Mouse (Mus musculus) embryonic facial prominence, embryonic 14.5 days (tissue): Measurements from ENCODE around the gene 1810024B03Rik. TPM values are rescaled to one million over a fixed set of nuclear protein-coding genes. Genes with fewer than 3 reads are reported as not detected.

Experiments
- ATAC-seq: fragments of 200-750 bp; cut with Nextera tagmentation; 2 replicates; pipeline ENCODE4 v1.8.0; 2017; ENCODE audit warnings: low read depth, moderate number of reproducible peaks, moderate TSS enrichment
- DNase-seq: peaks from one replicate; pipeline ENCODE4 v3.0.0-alpha.2; 2015; ENCODE audit warnings: low spot score
- H3K27ac ChIP-seq: fragments of 300-500 bp; sonication (generic); replicated peaks from 2 replicates; pipeline ENCODE4 v1.5.1; 2014; ENCODE audit warnings: low read depth, mild to moderate bottlenecking, low read length, moderate library complexity
- H3K27me3 ChIP-seq: fragments of 300-500 bp; sonication (generic); replicated peaks from 2 replicates; pipeline ENCODE4 v1.6.1; 2014; ENCODE audit warnings: low read length; ENCODE audit not compliant: control insufficient read depth, insufficient read depth
- H3K36me3 ChIP-seq: fragments of 300-500 bp; sonication (generic); 2 replicates; pipeline ENCODE4 v1.6.1; 2014; ENCODE audit warnings: low read length, mixed read lengths; ENCODE audit not compliant: control insufficient read depth, insufficient read depth
- H3K4me1 ChIP-seq: fragments of 300-500 bp; sonication (generic); 2 replicates; pipeline ENCODE4 v1.6.1; 2014; ENCODE audit warnings: antibody characterized with exemption, low read length; ENCODE audit not compliant: control insufficient read depth, insufficient read depth
- H3K4me2 ChIP-seq: fragments of 300-500 bp; sonication (generic); 2 replicates; pipeline ENCODE4 v1.6.1; 2014; ENCODE audit warnings: low read depth, mild to moderate bottlenecking, low read length, moderate library complexity, mixed read lengths
- H3K4me3 ChIP-seq: fragments of 300-500 bp; sonication (generic); 2 replicates; pipeline ENCODE4 v1.5.1; 2014; ENCODE audit warnings: low read depth, mild to moderate bottlenecking, low read length
- H3K9ac ChIP-seq: fragments of 300-500 bp; sonication (generic); 2 replicates; pipeline ENCODE4 v1.6.1; 2014; ENCODE audit warnings: low read depth, mild to moderate bottlenecking, low read length, moderate library complexity, mixed read lengths
- H3K9me3 ChIP-seq: fragments of 300-500 bp; sonication (generic); 2 replicates; pipeline ENCODE4 v1.6.1; 2016; ENCODE audit warnings: low read length; ENCODE audit not compliant: control insufficient read depth
- WGBS: fragments of 180-500 bp; shearing (Covaris S2); extraction: QIAGEN DNeasy Blood & Tissue Kit; methylation state at CpG from one replicate; pipeline ENCODE4 v1.1.7; 2014; 5-methylcytosine and 5-hydroxymethylcytosine counted together
- polyA plus RNA-seq: library from polyadenylated mRNA; unstranded; fragments of >200 nt; fragmentation: Nextera tagmentation; extraction: Ambion mirVana; gene quantifications from 2 replicates; pipeline ENCODE4 v1.2.1, GENCODE M21; 2014

1810024B03Rik gene
- polyA plus RNA-seq, 1 experiment from 2014 or later, result 2.5 TPM

- Histone ChIP-seq H3K27me3 (no peaks in the 10 kb centered on the region), H3K36me3 (peaks cover 20% of the 10 kb centered on the region), H3K9me3 (no peaks in the 10 kb centered on the region), H3K4me3 (peak within 1 kb of the TSS; percentile 64), H3K4me2 (peak within 1 kb of the TSS; percentile 80), H3K4me1 (peaks cover 13% of the 10 kb centered on the region), H3K27ac (no peak within 1 kb of the TSS), H3K9ac (peak within 1 kb of the TSS; percentile 72)
- 3% methylated on average over 31 of the region's 31 CpGs for WGBS
- ATAC-seq (peak; percentile 94), DNase-seq (peak; percentile 86)
Measured at GRCm38 (mm10) chr2:127143158-127144063, 64.7 kb downstream of the 1810024B03Rik start, which contains the start of gene Itpripl1. Gene Itpripl1 (minus strand): TSS chr2:127143442.

- H3K27ac ChIP-seq, result no peak overlapping the region
- no peak for ATAC-seq
Measured at GRCm38 (mm10) chr2:127142577-127143157, 65.4 kb downstream of the 1810024B03Rik start.

DNA sequence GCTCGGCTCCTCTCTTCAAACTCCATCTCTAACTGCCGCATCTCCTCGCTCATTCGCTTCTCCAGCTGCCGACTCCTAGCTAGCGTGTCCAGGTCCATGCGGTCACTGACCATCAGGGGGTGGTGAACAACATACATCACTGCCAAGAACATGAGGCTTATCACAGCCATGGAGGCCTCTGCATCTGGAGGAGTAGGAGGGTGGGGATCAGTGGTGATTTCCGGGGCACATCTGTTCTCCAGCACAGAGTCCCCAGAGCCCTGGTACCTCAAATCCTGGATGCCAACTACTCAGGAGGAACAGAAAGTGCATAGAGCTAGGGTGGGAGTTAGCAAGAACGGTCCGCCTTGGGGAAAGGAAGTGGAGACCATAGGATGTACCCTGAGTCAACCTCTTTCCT lies 66.0 kb downstream of the 1810024B03Rik start:
- ATAC-seq, result no peak
- Histone ChIP-seq H3K9ac (no peak overlapping the region), H3K27ac (no peak overlapping the region), H3K9me3 (no peaks in the 10 kb centered on the region), H3K4me3 (peak overlapping the region; percentile 64; the same call in 1 of the 2 replicates), H3K27me3 (no peaks in the 10 kb centered on the region), H3K4me2 (peak overlapping the region; percentile 80), H3K4me1 (peaks cover 18% of the 10 kb centered on the region), H3K36me3 (peaks cover 20% of the 10 kb centered on the region)
- WGBS, result 85% methylated on average over 10 of the region's 10 CpGs
- DNase-seq, result no peak

More at GRCm38 (mm10) chr2:127142577-127143157, 65.4 kb downstream of the 1810024B03Rik start:
- Histone ChIP-seq H3K4me1 (peaks cover 16% of the 10 kb centered on the region), H3K9ac (peak overlapping the region; percentile 72), H3K27me3 (no peaks in the 10 kb centered on the region), H3K4me2 (peak overlapping the region; percentile 80), H3K36me3 (peaks cover 20% of the 10 kb centered on the region), H3K9me3 (no peaks in the 10 kb centered on the region), H3K4me3 (peak overlapping the region; percentile 64)
- 12% methylated on average over 6 of the region's 6 CpGs for WGBS
- DNase-seq, result no peak

DNA sequence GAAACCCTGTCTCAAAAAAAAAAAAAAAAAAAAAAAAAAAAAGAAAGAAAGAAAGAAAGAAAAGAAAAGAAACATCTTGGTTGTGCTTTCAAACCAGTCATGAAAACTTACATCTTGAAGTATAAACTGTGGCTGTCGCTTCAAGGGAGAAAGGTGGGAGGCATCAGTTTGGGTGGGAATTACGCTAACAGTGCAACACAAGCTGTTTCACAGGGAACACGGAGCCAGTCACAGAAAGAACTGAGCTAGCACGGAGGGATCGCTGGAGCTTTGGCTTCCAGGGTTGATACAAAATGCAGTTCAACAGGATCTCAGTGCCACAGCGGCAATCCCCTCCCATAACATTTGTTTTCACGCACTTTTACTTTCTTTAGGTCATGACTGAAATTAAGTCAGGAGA lies 68.1 kb downstream of the 1810024B03Rik start:
- ATAC-seq (no peak), DNase-seq (no peak)
- Histone ChIP-seq H3K36me3 (peaks cover 20% of the 10 kb centered on the region), H3K4me2 (no peak overlapping the region), H3K9ac (no peak overlapping the region), H3K27ac (no peak overlapping the region), H3K4me3 (no peak overlapping the region), H3K4me1 (peaks cover 22% of the 10 kb centered on the region), H3K27me3 (no peaks in the 10 kb centered on the region), H3K9me3 (no peaks in the 10 kb centered on the region)
- 92% methylated on average over 7 of the region's 7 CpGs for WGBS

DNA sequence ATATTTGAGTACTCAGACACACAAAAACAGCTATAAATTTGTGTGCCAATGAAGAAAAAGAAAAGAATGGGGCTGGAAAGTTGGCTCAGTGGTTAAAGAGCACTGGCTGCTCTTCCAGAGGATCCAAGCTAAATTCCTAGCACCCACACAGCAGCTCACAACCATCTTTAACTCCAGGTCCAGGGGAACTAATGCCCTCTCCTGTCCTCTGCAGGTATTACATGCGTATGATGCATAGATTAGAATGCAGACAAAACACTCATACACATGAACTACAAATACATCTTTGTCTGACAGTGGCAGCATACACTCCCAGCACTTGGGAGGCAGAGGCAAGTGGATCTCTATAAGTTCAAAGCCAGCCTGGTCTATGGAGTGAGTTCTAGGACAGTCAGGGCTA lies 68.5 kb downstream of the 1810024B03Rik start:
- H3K9ac ChIP-seq, result no peak overlapping the region
- no peaks in the 10 kb centered on the region for H3K27me3 ChIP-seq
- ATAC-seq (no peak), DNase-seq (no peak)
- 96% methylated on average over 1 of the region's 1 CpGs for WGBS
- H3K27ac ChIP-seq, result no peak overlapping the region
- peaks cover 20% of the 10 kb centered on the region for H3K36me3 ChIP-seq
- peaks cover 22% of the 10 kb centered on the region for H3K4me1 ChIP-seq
- no peak overlapping the region for H3K4me2 ChIP-seq
- H3K9me3 ChIP-seq, result no peaks in the 10 kb centered on the region
- no peak overlapping the region for H3K4me3 ChIP-seq

DNA sequence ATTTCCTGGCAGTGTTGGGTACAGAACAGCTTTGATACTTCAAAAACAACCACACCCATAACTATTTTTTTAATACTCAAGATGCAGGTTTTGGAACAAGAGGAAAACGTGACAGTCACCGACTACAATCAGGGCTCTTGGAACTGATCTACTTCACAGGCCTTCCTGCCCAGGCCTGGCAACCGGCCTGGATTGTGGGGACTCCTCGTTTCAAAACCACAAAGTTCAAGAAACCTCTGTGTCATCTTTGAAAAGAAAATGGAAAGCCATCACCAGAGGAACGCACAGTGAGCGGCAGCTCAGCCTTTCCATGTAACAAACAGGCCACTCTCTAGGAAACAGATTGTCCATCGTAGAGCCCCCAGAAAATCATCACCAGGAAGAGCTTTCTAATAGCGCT lies 69.0 kb downstream of the 1810024B03Rik start:
- DNase-seq (no peak), ATAC-seq (no peak)
- Histone ChIP-seq H3K36me3 (peaks cover 20% of the 10 kb centered on the region), H3K27ac (no peak overlapping the region), H3K27me3 (no peaks in the 10 kb centered on the region), H3K4me2 (no peak overlapping the region), H3K4me3 (no peak overlapping the region), H3K9ac (no peak overlapping the region), H3K4me1 (peaks cover 22% of the 10 kb centered on the region), H3K9me3 (no peaks in the 10 kb centered on the region)
- WGBS, result 91% methylated on average over 8 of the region's 8 CpGs

DNA sequence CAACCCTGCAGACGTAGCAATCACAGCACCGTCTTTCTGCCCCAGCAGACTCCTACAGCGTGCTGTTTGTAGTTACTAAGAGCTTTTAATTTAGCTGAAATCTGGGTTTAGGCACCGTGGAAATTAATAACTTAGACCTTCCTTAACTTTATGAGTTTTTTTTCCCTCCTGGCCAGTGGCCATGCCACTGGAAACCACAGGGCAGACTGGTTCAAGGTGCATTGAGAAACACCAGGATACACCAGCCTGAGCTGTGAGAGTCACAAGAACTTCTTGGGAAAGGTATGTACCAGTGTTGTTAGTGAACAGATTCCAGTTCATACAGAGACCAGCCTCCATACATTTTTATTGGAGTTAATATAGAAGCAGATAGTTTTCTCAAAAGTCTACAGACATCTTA lies 69.6 kb downstream of the 1810024B03Rik start:
- Histone ChIP-seq H3K36me3 (peaks cover 20% of the 10 kb centered on the region), H3K27me3 (no peaks in the 10 kb centered on the region), H3K4me3 (no peak overlapping the region), H3K27ac (peak overlapping the region; percentile 59), H3K9me3 (no peaks in the 10 kb centered on the region), H3K4me1 (peaks cover 17% of the 10 kb centered on the region), H3K4me2 (no peak overlapping the region), H3K9ac (0 out of 2 replicates have a peak overlapping the region, but pooled peaks have one; percentile 2)
- WGBS, result 67% methylated on average over 4 of the region's 4 CpGs
- ATAC-seq (no peak), DNase-seq (no peak)

GRCm38 (mm10) chr2:127137838-127138420 lies 70.2 kb downstream of the 1810024B03Rik start:
- Histone ChIP-seq H3K4me2 (no peak overlapping the region), H3K9ac (0 out of 2 replicates have a peak overlapping the region, but pooled peaks have one; percentile 2), H3K4me1 (peaks cover 17% of the 10 kb centered on the region), H3K36me3 (peaks cover 20% of the 10 kb centered on the region), H3K27me3 (no peaks in the 10 kb centered on the region), H3K27ac (peak overlapping the region; percentile 59), H3K4me3 (no peak overlapping the region), H3K9me3 (no peaks in the 10 kb centered on the region)
- peak; percentile 65 for DNase-seq
- ATAC-seq, result peak; percentile 48; the same call in 1 of the 2 replicates
- WGBS, result 64% methylated on average over 10 of the region's 10 CpGs
